Mouse (Mus musculus): Measurements from ENCODE around the gene Ficd.

GRCm38 (mm10) chr5:113723567-113724237 is 11.9 kb upstream of the Ficd start:
- TF ChIP-seq CTCF (IDR thresholded peaks at IDR 0.05; ENCODE audit: extremely low read depth, insufficient read depth, low read length): no peak
- TF ChIP-seq POLR2A (IDR thresholded peaks at IDR 0.05; ENCODE audit: extremely low read depth, insufficient read depth, low read length): no peak
